Mouse (Mus musculus) hindbrain, embryonic 11.5 days (tissue): ENCODE results near the gene Slc25a10. TPM values are rescaled to one million over a fixed set of nuclear protein-coding genes. Genes with fewer than 3 reads are reported as not detected.

Experiments used
- ATAC-seq: fragments of 200-750 bp; cut with Nextera tagmentation; 2 replicates; pipeline ENCODE4 v1.8.0; 2017; ENCODE audit warnings: mild to moderate bottlenecking, moderate TSS enrichment, moderate library complexity; ENCODE audit not compliant: low FRiP score
- DNase-seq: peaks from one replicate; pipeline ENCODE4 v3.0.0-alpha.2; 2015; ENCODE audit warnings: low spot score
- H3K27ac ChIP-seq: fragments of 300-500 bp; sonication (generic); 2 replicates; pipeline ENCODE4 v1.5.1; 2014; ENCODE audit warnings: mild to moderate bottlenecking, low read depth, low read length
- H3K27me3 ChIP-seq: fragments of 300-500 bp; sonication (generic); 2 replicates; pipeline ENCODE4 v1.6.1; 2014; ENCODE audit warnings: mild to moderate bottlenecking, low read length, moderate library complexity, mixed read lengths; ENCODE audit not compliant: control insufficient read depth, insufficient read depth
- H3K36me3 ChIP-seq: fragments of 300-500 bp; sonication (generic); 2 replicates; pipeline ENCODE4 v1.6.1; 2014; ENCODE audit warnings: mild to moderate bottlenecking, low read length, moderate library complexity, mixed read lengths; ENCODE audit not compliant: control insufficient read depth, insufficient read depth
- H3K4me1 ChIP-seq: fragments of 300-500 bp; sonication (generic); replicated peaks from 2 replicates; pipeline ENCODE4 v1.6.1; 2014; ENCODE audit warnings: low read length, mixed read lengths; ENCODE audit not compliant: control insufficient read depth, insufficient read depth
- H3K4me2 ChIP-seq: fragments of 300-500 bp; sonication (generic); replicated peaks from 2 replicates; pipeline ENCODE4 v1.6.1; 2014; ENCODE audit warnings: mild to moderate bottlenecking, low read depth, low read length
- H3K4me3 ChIP-seq: fragments of 300-500 bp; sonication (generic); 2 replicates; pipeline ENCODE4 v1.5.1; 2014; ENCODE audit warnings: low read depth, low read length
- H3K9ac ChIP-seq: fragments of 300-500 bp; sonication (generic); 2 replicates; pipeline ENCODE4 v1.6.1; 2014; ENCODE audit warnings: low read depth, low read length
- H3K9me3 ChIP-seq: fragments of 300-500 bp; sonication (generic); 2 replicates; pipeline ENCODE4 v1.6.1; 2016; ENCODE audit warnings: low read length; ENCODE audit not compliant: control insufficient read depth
- WGBS: fragments of 180-500 bp; shearing (Covaris S2); extraction: QIAGEN DNeasy Blood & Tissue Kit; methylation state at CpG from one replicate; pipeline ENCODE4 v1.1.7; 2014; 5-methylcytosine and 5-hydroxymethylcytosine counted together
- polyA plus RNA-seq: library from polyadenylated mRNA; unstranded; fragments of >200 nt; fragmentation: Nextera tagmentation; extraction: Ambion mirVana; gene quantifications from 2 replicates; pipeline ENCODE4 v1.2.1, GENCODE M21; 2014

Slc25a10 gene
- 35.2 and 35.4 TPM in 2 replicates for polyA plus RNA-seq

- peak; percentile 90 for ATAC-seq
- Histone ChIP-seq H3K4me1 (peaks cover 9% of the 10 kb centered on the region), H3K4me3 (peak within 1 kb of the TSS; percentile 64), H3K9ac (peak within 1 kb of the TSS; percentile 68), H3K4me2 (peak within 1 kb of the TSS; percentile 96), H3K36me3 (peaks cover 4% of the 10 kb centered on the region; the same call in 1 of the 2 replicates), H3K27me3 (no peaks in the 10 kb centered on the region), H3K9me3 (no peaks in the 10 kb centered on the region), H3K27ac (peak within 1 kb of the TSS; percentile 60)
- peak; percentile 94 for DNase-seq
- under 1% methylated on average over 35 of the region's 35 CpGs for WGBS
These were observed at the start of gene Slc25a10 for GRCm38 (mm10) chr11:120491317-120492023. Gene Slc25a10 (plus strand): TSS chr11:120491840.

GRCm38 (mm10) chr11:120442344-120442743 lies 49.3 kb upstream of the Slc25a10 start, which contains the start of gene Tspan10:
Gene Tspan10 (plus strand): TSS chr11:120442644.
- H3K4me3 ChIP-seq = no peak within 1 kb of the TSS
- DNase-seq = no peak
- H3K9me3 ChIP-seq = no peaks in the 10 kb centered on the region
- no peaks in the 10 kb centered on the region for H3K27me3 ChIP-seq
- H3K4me1 ChIP-seq = no peaks in the 10 kb centered on the region
- WGBS = 93% methylated on average over 3 of the region's 3 CpGs
- no peak within 1 kb of the TSS for H3K27ac ChIP-seq
- H3K4me2 ChIP-seq = no peak within 1 kb of the TSS
- no peaks in the 10 kb centered on the region for H3K36me3 ChIP-seq
- no peak for ATAC-seq
- 0 out of 2 replicates have a peak within 1 kb of the TSS, but pooled peaks have one; percentile 16 for H3K9ac ChIP-seq

DNA sequence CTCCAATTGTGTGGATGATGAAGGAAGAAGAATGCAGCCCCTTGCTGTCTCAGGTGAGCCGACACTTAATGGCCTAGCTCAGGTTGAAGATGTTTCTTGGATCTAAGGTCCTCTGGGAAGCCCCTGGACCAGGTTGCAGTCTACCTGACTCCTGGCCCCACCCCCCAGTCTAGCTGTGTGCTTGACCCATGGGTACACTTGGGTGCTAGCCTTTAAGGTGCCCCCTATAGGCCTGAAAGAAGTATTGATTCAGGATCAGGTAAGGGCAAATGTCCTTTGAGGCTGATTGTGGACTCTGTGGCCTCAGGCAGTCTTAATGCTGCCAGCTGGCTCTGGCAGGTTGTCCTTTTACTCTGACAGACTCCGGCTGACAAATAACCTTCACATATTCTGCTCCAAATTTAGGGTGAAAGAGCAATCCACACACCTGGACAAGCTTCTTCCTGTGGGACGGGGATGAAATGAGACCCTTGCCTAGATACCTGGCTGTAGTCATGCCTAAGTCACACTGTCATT lies 48.8 kb upstream of the Slc25a10 start:
- Histone ChIP-seq H3K36me3 (no peaks in the 10 kb centered on the region), H3K9me3 (no peaks in the 10 kb centered on the region), H3K4me2 (no peak overlapping the region), H3K27me3 (no peaks in the 10 kb centered on the region), H3K9ac (no peak overlapping the region), H3K27ac (no peak overlapping the region), H3K4me1 (no peaks in the 10 kb centered on the region), H3K4me3 (no peak overlapping the region)
- DNase-seq (no peak), ATAC-seq (no peak)
- 89% methylated on average over 3 of the region's 3 CpGs for WGBS

GRCm38 (mm10) chr11:120444106-120444505 lies 47.5 kb upstream of the Slc25a10 start:
- no peak overlapping the region for H3K27ac ChIP-seq
- DNase-seq (no peak), ATAC-seq (no peak)
- no peaks in the 10 kb centered on the region for H3K27me3 ChIP-seq
- no peaks in the 10 kb centered on the region for H3K4me1 ChIP-seq
- no peak overlapping the region for H3K9ac ChIP-seq
- no peak overlapping the region for H3K4me2 ChIP-seq
- no peaks in the 10 kb centered on the region for H3K9me3 ChIP-seq
- H3K4me3 ChIP-seq = no peak overlapping the region
- no peaks in the 10 kb centered on the region for H3K36me3 ChIP-seq
- 69% methylated on average over 6 of the region's 6 CpGs for WGBS

- DNase-seq = no peak
These were observed 46.2 kb upstream of the Slc25a10 start for GRCm38 (mm10) chr11:120445475-120445874.

GRCm38 (mm10) chr11:120447179-120447578 lies 44.5 kb upstream of the Slc25a10 start:
- H3K4me1 ChIP-seq = no peaks in the 10 kb centered on the region
- no peaks in the 10 kb centered on the region for H3K9me3 ChIP-seq
- no peak overlapping the region for H3K9ac ChIP-seq
- no peak for DNase-seq
- WGBS = 73% methylated on average over 7 of the region's 7 CpGs
- H3K27me3 ChIP-seq = no peaks in the 10 kb centered on the region
- no peaks in the 10 kb centered on the region for H3K36me3 ChIP-seq
- no peak overlapping the region for H3K27ac ChIP-seq
- H3K4me3 ChIP-seq = no peak overlapping the region
- no peak for ATAC-seq
- no peak overlapping the region for H3K4me2 ChIP-seq

More at GRCm38 (mm10) chr11:120445475-120445874, 46.2 kb upstream of the Slc25a10 start:
- Histone ChIP-seq H3K27ac (no peak overlapping the region), H3K27me3 (no peaks in the 10 kb centered on the region), H3K4me2 (no peak overlapping the region), H3K36me3 (no peaks in the 10 kb centered on the region), H3K9ac (no peak overlapping the region), H3K9me3 (no peaks in the 10 kb centered on the region), H3K4me3 (no peak overlapping the region), H3K4me1 (no peaks in the 10 kb centered on the region)
- no peak for ATAC-seq
- 88% methylated on average over 3 of the region's 3 CpGs for WGBS

DNA sequence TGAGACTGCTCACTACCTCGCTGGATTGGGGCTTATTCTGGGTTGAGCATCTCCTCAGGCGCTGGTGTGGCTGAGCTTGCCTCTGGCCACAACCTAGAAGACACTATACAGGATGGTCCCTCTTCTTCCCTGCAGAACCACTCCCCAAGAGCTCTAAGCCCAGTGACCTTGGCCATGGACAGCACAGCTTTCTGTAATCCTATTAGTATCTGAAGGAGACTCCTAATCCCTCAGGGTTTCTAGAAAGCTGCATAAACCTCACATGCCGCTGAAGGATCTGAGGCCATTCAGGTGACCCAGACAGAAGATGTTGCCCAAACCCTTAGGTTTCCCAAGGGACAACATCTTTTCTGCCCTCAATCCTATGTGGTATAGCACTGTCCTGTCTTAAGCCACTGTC lies 39.4 kb upstream of the Slc25a10 start:
- Histone ChIP-seq H3K4me1 (no peaks in the 10 kb centered on the region; the same call in 1 of the 2 replicates), H3K4me3 (no peak overlapping the region), H3K36me3 (no peaks in the 10 kb centered on the region), H3K4me2 (no peak overlapping the region), H3K27ac (no peak overlapping the region), H3K9me3 (no peaks in the 10 kb centered on the region), H3K9ac (no peak overlapping the region), H3K27me3 (no peaks in the 10 kb centered on the region)
- ATAC-seq = no peak
- DNase-seq = no peak
- WGBS = 68% methylated on average over 3 of the region's 3 CpGs

DNA sequence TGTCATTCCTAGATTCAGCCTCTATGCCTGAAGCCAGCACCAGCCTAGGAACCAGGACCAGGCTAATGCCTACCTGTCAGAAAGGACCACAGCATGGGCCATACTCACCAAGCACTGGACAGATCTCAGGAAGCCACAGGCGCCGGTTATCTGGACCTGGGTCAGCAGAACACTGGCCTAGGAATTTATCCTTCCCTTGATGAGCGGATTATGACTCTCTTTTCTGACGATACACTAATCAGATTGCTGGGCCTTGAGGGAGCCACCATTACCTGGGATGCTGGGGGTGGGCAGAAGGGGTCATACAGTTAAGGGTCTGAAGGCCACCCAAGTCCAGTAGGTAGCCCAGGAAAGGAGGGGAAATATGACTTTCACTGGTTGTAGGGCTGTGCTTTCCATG lies 38.3 kb upstream of the Slc25a10 start, which contains the start of gene Pde6g:
Pde6g (minus strand) TSS at position 195 of the 400 bp plus-strand sequence.
- ATAC-seq = no peak
- no peak within 1 kb of the TSS for H3K27ac ChIP-seq
- no peak for DNase-seq
- WGBS = 86% methylated on average over 4 of the region's 4 CpGs
- no peaks in the 10 kb centered on the region for H3K9me3 ChIP-seq
- H3K27me3 ChIP-seq = no peaks in the 10 kb centered on the region
- no peak within 1 kb of the TSS for H3K4me2 ChIP-seq
- no peak within 1 kb of the TSS for H3K9ac ChIP-seq
- no peaks in the 10 kb centered on the region for H3K36me3 ChIP-seq
- no peak within 1 kb of the TSS for H3K4me3 ChIP-seq
- no peaks in the 10 kb centered on the region; the same call in 1 of the 2 replicates for H3K4me1 ChIP-seq

- Histone ChIP-seq H3K9me3 (no peaks in the 10 kb centered on the region), H3K27ac (no peak overlapping the region), H3K4me2 (no peak overlapping the region), H3K4me3 (no peak overlapping the region), H3K36me3 (no peaks in the 10 kb centered on the region), H3K9ac (no peak overlapping the region), H3K4me1 (no peaks in the 10 kb centered on the region; the same call in 1 of the 2 replicates), H3K27me3 (no peaks in the 10 kb centered on the region)
- DNase-seq = no peak
- ATAC-seq = no peak
- 92% methylated on average over 4 of the region's 4 CpGs for WGBS
These were observed 36.7 kb upstream of the Slc25a10 start for GRCm38 (mm10) chr11:120454965-120455364.
